Mouse (Mus musculus) spleen, adult 18-20 months (tissue): Measurements from ENCODE around the gene Fam129b.

Experiments used
- DNase-seq, 2 experiments: peaks; one replicate each; pipeline ENCODE4 v3.0.0; 2022; ENCODE audit warnings: mixed read lengths in 2 of 2

The Fam129b gene

GRCm38 (mm10) chr2:32860799-32861198 is 15.1 kb upstream of the Fam129b start:
- no peak for DNase-seq

- DNase-seq = no peak
Observed at GRCm38 (mm10) chr2:32863317-32863716, 12.6 kb upstream of the Fam129b start.

- no peak for DNase-seq
Observed at GRCm38 (mm10) chr2:32864755-32865154, 11.2 kb upstream of the Fam129b start.

- DNase-seq = no peak
Observed at GRCm38 (mm10) chr2:32867354-32867753, 8.6 kb upstream of the Fam129b start.

GRCm38 (mm10) chr2:32869721-32870274 is 6.1 kb upstream of the Fam129b start:
- DNase-seq = no peak

- DNase-seq = no peak
Observed at GRCm38 (mm10) chr2:32870275-32871100, 5.4 kb upstream of the Fam129b start.

- no peak for DNase-seq
Observed at GRCm38 (mm10) chr2:32874070-32874469, 1.8 kb upstream of the Fam129b start.

GRCm38 (mm10) chr2:32874951-32875674 is 801 bp upstream of the Fam129b start:
- no peak for DNase-seq

- DNase-seq = no peak
Observed at GRCm38 (mm10) chr2:32876490-32877302, 782 bp downstream of the Fam129b start.

- no peak for DNase-seq
Observed at GRCm38 (mm10) chr2:32877303-32877702, 1.4 kb downstream of the Fam129b start.

GRCm38 (mm10) chr2:32877761-32878393 is 2.0 kb downstream of the Fam129b start:
- DNase-seq = no peak

GRCm38 (mm10) chr2:32878396-32878795 is 2.5 kb downstream of the Fam129b start:
- no peak for DNase-seq

- no peak for DNase-seq
Observed at GRCm38 (mm10) chr2:32879593-32879992, 3.7 kb downstream of the Fam129b start.

GRCm38 (mm10) chr2:32881054-32881453 is 5.1 kb downstream of the Fam129b start:
- DNase-seq = no peak

- peak; percentile 42 to 50 for DNase-seq
Observed at GRCm38 (mm10) chr2:32881723-32882122, 5.8 kb downstream of the Fam129b start.

GRCm38 (mm10) chr2:32882283-32883043 is 6.5 kb downstream of the Fam129b start:
- no peak for DNase-seq

GRCm38 (mm10) chr2:32884745-32885144 is 8.8 kb downstream of the Fam129b start:
- DNase-seq = no peak

- no peak for DNase-seq
Observed at GRCm38 (mm10) chr2:32888029-32888428, 12.1 kb downstream of the Fam129b start.

- no peak for DNase-seq
Observed at GRCm38 (mm10) chr2:32888551-32888950, 12.6 kb downstream of the Fam129b start.

- DNase-seq = no peak
Observed at GRCm38 (mm10) chr2:32890280-32890679, 14.4 kb downstream of the Fam129b start.

- DNase-seq = no peak
Observed at GRCm38 (mm10) chr2:32891278-32891677, 15.4 kb downstream of the Fam129b start.

GRCm38 (mm10) chr2:32892490-32892889 is 16.6 kb downstream of the Fam129b start:
- DNase-seq = no peak
